ENCODE assay signal across 8 mouse cellular contexts in the genomic region with DNA sequence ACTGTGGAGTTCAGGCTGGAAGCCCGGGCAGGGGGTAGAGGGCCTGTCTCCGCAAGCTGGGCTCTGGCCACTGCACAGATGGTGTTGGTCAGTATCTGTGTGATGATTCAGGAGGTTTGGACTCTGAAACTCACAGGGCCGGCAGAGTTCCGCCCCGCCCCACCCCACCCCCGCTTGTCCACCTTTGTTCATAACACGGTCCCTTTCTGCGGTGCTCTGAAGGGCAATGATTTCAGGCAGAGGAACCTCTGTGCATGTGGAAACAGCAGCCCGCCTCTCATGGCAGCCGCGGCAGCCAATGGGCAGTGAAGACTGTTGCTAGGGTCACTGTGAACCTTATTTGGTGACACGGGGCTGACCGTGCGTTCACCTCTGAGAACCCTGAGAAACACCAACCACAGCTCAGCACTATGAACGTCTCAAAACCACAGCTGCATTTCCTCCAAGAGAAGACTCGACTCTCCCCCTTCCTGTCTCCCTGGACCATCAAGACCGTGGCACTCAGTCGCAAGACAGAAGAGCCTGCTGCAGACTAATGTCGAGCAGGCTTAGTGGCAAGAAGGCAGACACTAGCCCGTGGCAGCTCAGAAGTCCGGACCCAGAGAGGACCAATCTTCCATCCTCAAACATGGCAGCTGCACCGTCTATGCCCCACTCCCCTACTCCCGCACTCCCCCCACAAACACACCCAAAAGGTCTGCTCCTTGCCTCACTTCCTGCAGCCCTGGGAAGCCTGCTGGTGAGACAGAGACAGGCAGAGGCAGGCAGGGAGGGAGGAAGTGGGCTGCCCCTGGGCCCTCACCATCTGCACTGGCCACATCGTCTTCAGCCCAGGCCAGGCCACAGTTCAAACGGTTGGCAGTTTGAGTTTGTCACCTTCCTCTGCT. TPM values are rescaled to one million over a fixed set of nuclear protein-coding genes. Genes with fewer than 3 reads are reported as not detected.
DNase-seq lines count a peak whose midpoint lies in the region; ATAC-seq and TF ChIP-seq lines count a peak whose summit lies in the region.

No protein-coding gene starts in this region.

- no peaks in the 10 kb centered on the region for H3K36me3 ChIP-seq in CH12.LX (replicated peaks in 1 of 2; ENCODE audit: control insufficient read depth in 1 of 2, insufficient read depth in 1 of 2, low read length in 1 of 2)
- H3K36me3 ChIP-seq in kidney, embryonic 14.5 days (ENCODE audit: control insufficient read depth, insufficient read depth, low read length): no peaks in the 10 kb centered on the region
- no peaks in the 10 kb centered on the region for H3K36me3 ChIP-seq in midbrain, embryonic 16.5 days (ENCODE audit: control insufficient read depth, insufficient read depth, low read length)

- peaks cover 38 to 57% of the 10 kb centered on the region in 2 experiments for H3K4me1 ChIP-seq in CH12.LX (ENCODE audit: control insufficient read depth in 1 of 2, insufficient read depth in 2 of 2)
- H3K4me1 ChIP-seq in embryonic fibroblast, embryonic 13.5 days (ENCODE audit: control insufficient read depth, insufficient read depth, low read length): peaks cover 25% of the 10 kb centered on the region
- H3K4me1 ChIP-seq in kidney, embryonic 14.5 days (ENCODE audit: control insufficient read depth, insufficient read depth, low read length): peaks cover 37% of the 10 kb centered on the region
- peaks cover 4% of the 10 kb centered on the region; the same call in 1 of the 2 replicates for H3K4me1 ChIP-seq in midbrain, embryonic 16.5 days (ENCODE audit: control insufficient read depth, insufficient read depth, low read length)

- WGBS in kidney, embryonic 14.5 days: 32% methylated on average over 25 of the region's 25 CpGs
- 80% methylated on average over 25 of the region's 25 CpGs for WGBS in midbrain, embryonic 16.5 days

- peak; percentile 70 for TF ChIP-seq EP300 in CH12.LX (IDR thresholded peaks at IDR 0.05; ENCODE audit: low read length)

- TF ChIP-seq CTCF in CH12.LX (conservative IDR thresholded peaks at IDR 0.05 in 1 of 2, IDR thresholded peaks at IDR 0.05 in 1 of 2; ENCODE audit: low read depth in 2 of 2, low read length in 2 of 2): 0 out of 4 replicates have a peak, but pooled peaks of 1 of the 2 experiments have one; percentile 1
- no peak for TF ChIP-seq CTCF in embryonic fibroblast, embryonic 13.5 days (IDR thresholded peaks at IDR 0.05; ENCODE audit: borderline replicate concordance, insufficient read depth, low read length)

- no peak; the same call in 1 of the 2 replicates for TF ChIP-seq RAD21 in CH12.LX (IDR thresholded peaks at IDR 0.05; ENCODE audit: low read depth, low read length)

- peaks cover 5% of the 10 kb centered on the region for H3K9me3 ChIP-seq in CH12.LX (replicated peaks; ENCODE audit: low read length)
- 0 out of 2 replicates have a peak, but pooled peaks cover 2% of the 10 kb centered on the region for H3K9me3 ChIP-seq in kidney, embryonic 14.5 days (ENCODE audit: control insufficient read depth, low read length)
- H3K9me3 ChIP-seq in midbrain, embryonic 16.5 days (replicated peaks; ENCODE audit: control insufficient read depth, low read length, poor library complexity, severe bottlenecking): no peaks in the 10 kb centered on the region

- in situ Hi-C loops in CH12.LX (cut with MboI; ENCODE audit: low pct_ligation_motif_present, low pct_unique_long_range_greater_than_20kb, low sequenced_read_pairs): loop anchor here (5.0 kb wide), 1 partner anchor 33 kb away; no protein-coding TSS in a partner anchor

- H3K27me3 ChIP-seq in CH12.LX (replicated peaks): no peaks in the 10 kb centered on the region
- no peaks in the 10 kb centered on the region for H3K27me3 ChIP-seq in kidney, embryonic 14.5 days (ENCODE audit: control insufficient read depth, insufficient read depth, low read length)
- H3K27me3 ChIP-seq in midbrain, embryonic 16.5 days (ENCODE audit: control insufficient read depth, insufficient read depth, low read depth, low read length): no peaks in the 10 kb centered on the region

- DNase-seq in A20 (ENCODE audit: low read depth, low spot score) (peak; percentile 49), CH12.LX (ENCODE audit: extremely low read depth) (peak; percentile 88)
- DNase-seq in lung, postnatal 25 days (ENCODE audit: low spot score): peak; percentile 81
- peak; percentile 67 to 78 for DNase-seq in thymus, adult 18-20 months
- no peak for DNase-seq in right cerebral cortex, postnatal 25 days

- peak overlapping the region; percentile 28 for H3K9ac ChIP-seq in CH12.LX (ENCODE audit: insufficient read depth, low read depth)
- H3K9ac ChIP-seq in kidney, embryonic 14.5 days (ENCODE audit: low read depth, low read length): 0 out of 2 replicates have a peak overlapping the region, but pooled peaks have one; percentile 18
- H3K9ac ChIP-seq in midbrain, embryonic 16.5 days (ENCODE audit: low read depth, low read length): no peak overlapping the region

- peak overlapping the region; percentile 18 to 46 (median 29) for H3K4me3 ChIP-seq in CH12.LX (replicated peaks in 1 of 3; ENCODE audit: low read depth in 2 of 3, low read length in 2 of 3, poor library complexity in 1 of 3)
- no peak overlapping the region for H3K4me3 ChIP-seq in embryonic fibroblast, embryonic 13.5 days (ENCODE audit: insufficient read depth, low read length)
- H3K4me3 ChIP-seq in kidney, embryonic 14.5 days (ENCODE audit: low read length): no peak overlapping the region; the same call in 1 of the 2 replicates
- no peak overlapping the region for H3K4me3 ChIP-seq in midbrain, embryonic 16.5 days (ENCODE audit: low read depth, low read length)

- peak overlapping the region; percentile 91 for H3K27ac ChIP-seq in CH12.LX (ENCODE audit: insufficient read depth, low read depth)
- H3K27ac ChIP-seq in embryonic fibroblast, embryonic 13.5 days (ENCODE audit: insufficient read depth, low read length): peak overlapping the region; percentile 9; the same call in 1 of the 2 replicates
- H3K27ac ChIP-seq in kidney, embryonic 14.5 days (ENCODE audit: low read depth, low read length): peak overlapping the region; percentile 71
- H3K27ac ChIP-seq in midbrain, embryonic 16.5 days (ENCODE audit: low read length): no peak overlapping the region

- peak; percentile 70 for ATAC-seq in kidney, embryonic 14.5 days (ENCODE audit: low FRiP score, low TSS enrichment)
- no peak for ATAC-seq in midbrain, embryonic 16.5 days

- dilution Hi-C loops in CH12.LX (cut with MboI; ENCODE audit: extremely low pct_ligation_motif_present, extremely low pct_unique_long_range_greater_than_20kb, low sequenced_read_pairs): no loop called here

- peak overlapping the region; percentile 62 for H3K4me2 ChIP-seq in CH12.LX (ENCODE audit: insufficient read depth, low read depth, poor library complexity, severe bottlenecking)
- H3K4me2 ChIP-seq in kidney, embryonic 14.5 days (replicated peaks; ENCODE audit: low read depth, low read length): peak overlapping the region; percentile 17
- H3K4me2 ChIP-seq in midbrain, embryonic 16.5 days (ENCODE audit: low read length): no peak overlapping the region

- peak; percentile 69 for TF ChIP-seq POLR2A in CH12.LX (IDR thresholded peaks at IDR 0.05; ENCODE audit: low read depth, low read length)
- no peak for TF ChIP-seq POLR2A in embryonic fibroblast, embryonic 13.5 days (IDR thresholded peaks at IDR 0.05; ENCODE audit: low read depth, low read length)

- no peaks in the 10 kb centered on the region for H3K79me2 ChIP-seq in CH12.LX (replicated peaks; ENCODE audit: control insufficient read depth, extremely low read depth, insufficient read depth, poor library complexity, severe bottlenecking)

TF ChIP-seq in CH12.LX, 34 proteins besides CTCF, POLR2A, EP300 and RAD21 (continues in another document):
- TF ChIP-seq E2F4 (IDR thresholded peaks at IDR 0.05; ENCODE audit: insufficient replicate concordance, low read depth, low read length) (peak; percentile 74; the same call in 1 of the 2 replicates), MYC (IDR thresholded peaks at IDR 0.05; ENCODE audit: low read depth, low read length) (peak; percentile 90), ETS1 (conservative IDR thresholded peaks at IDR 0.05; ENCODE audit: low read depth, low read length) (peak; percentile 70), POLR2AphosphoS2 (IDR thresholded peaks at IDR 0.05; ENCODE audit: low read depth, low read length) (no peak), ELF1 (IDR thresholded peaks at IDR 0.05; ENCODE audit: low read depth, low read length) (peak; percentile 61), SIN3A (IDR thresholded peaks at IDR 0.05; ENCODE audit: low read length) (peak; percentile 80), USF1 (IDR thresholded peaks at IDR 0.05; ENCODE audit: low read depth, low read length) (no peak), MAFK (IDR thresholded peaks at IDR 0.05; ENCODE audit: insufficient replicate concordance, low read length) (peak; percentile 60; the same call in 1 of the 2 replicates), KAT2A (IDR thresholded peaks at IDR 0.05; ENCODE audit: insufficient replicate concordance, low read length) (no peak), RCOR1 (conservative IDR thresholded peaks at IDR 0.05; ENCODE audit: low read depth, low read length) (0 out of 2 replicates have a peak, but pooled peaks have one; percentile 82), MXI1 (IDR thresholded peaks at IDR 0.05; ENCODE audit: low read depth, low read length) (peak; percentile 88), ZMIZ1 (IDR thresholded peaks at IDR 0.05; ENCODE audit: low read depth, low read length) (0 out of 2 replicates have a peak, but pooled peaks have one; percentile 23), CHD2 (IDR thresholded peaks at IDR 0.05; ENCODE audit: low read length) (peak; percentile 65; the same call in 1 of the 2 replicates), UBTF (IDR thresholded peaks at IDR 0.05; ENCODE audit: low read depth, low read length) (peak; percentile 58; the same call in 1 of the 2 replicates), MAX (IDR thresholded peaks at IDR 0.05; ENCODE audit: low read length) (peak; percentile 84)

RNA-seq across cellular contexts. Expression of a gene that starts 21.9 kb away (rescaled TPM):
- total RNA-seq in CH12.LX (2012; rRNA removed) (0.71 and 0.72 TPM in 2 replicates), CH12.LX (2014; rRNA removed) (not detected in 2 replicates)
- 0.47 and 0.57 TPM in 2 replicates for polyA plus RNA-seq in CH12.LX (2012; ENCODE audit: insufficient read length, low read depth)
- not detected in 2 replicates for polyA plus RNA-seq in embryonic fibroblast, embryonic 13.5 days (2011; ENCODE audit: insufficient read length, low read depth, missing spikeins)
- 0.44 TPM in 1 of 2 replicates, not detected in the other for polyA plus RNA-seq in kidney, embryonic 14.5 days (2014; fragmentation: Nextera tagmentation; extraction: Ambion mirVana)
- polyA plus RNA-seq in midbrain, embryonic 16.5 days (2015; fragmentation: Nextera tagmentation; extraction: Ambion mirVana): not detected in 2 replicates

RNA-seq across cellular contexts. Expression of a gene that starts 25.1 kb away (rescaled TPM):
- total RNA-seq in CH12.LX (2012; rRNA removed): 46.4 and 64.9 TPM in 2 replicates
- total RNA-seq in CH12.LX (2014; rRNA removed): 19.8 and 23.6 TPM in 2 replicates
- 17.8 and 18.2 TPM in 2 replicates for polyA plus RNA-seq in CH12.LX (2012; ENCODE audit: insufficient read length, low read depth)
- polyA plus RNA-seq in embryonic fibroblast, embryonic 13.5 days (2011; ENCODE audit: insufficient read length, low read depth, missing spikeins): 19.7 and 35.1 TPM in 2 replicates
- 9.7 and 13.2 TPM in 2 replicates for polyA plus RNA-seq in kidney, embryonic 14.5 days (2014; fragmentation: Nextera tagmentation; extraction: Ambion mirVana)
- polyA plus RNA-seq in midbrain, embryonic 16.5 days (2015; fragmentation: Nextera tagmentation; extraction: Ambion mirVana): 2.0 and 2.2 TPM in 2 replicates

Comparison
In these comparisons a context has a peak if more than half of its experiments do, and no peak if none do; other contexts are left out.
1. H3K4me3 ChIP-seq: peak in CH12.LX (3 of 3); none in embryonic fibroblast, embryonic 13.5 days (single experiment), kidney, embryonic 14.5 days (single experiment) and midbrain, embryonic 16.5 days (single experiment).